Mouse (Mus musculus): Measurements from ENCODE around the gene Atg9a. TPM values are rescaled to one million over a fixed set of nuclear protein-coding genes. Genes with fewer than 3 reads are reported as not detected.

The Atg9a gene
- total and polyA plus RNA-seq, 3 experiments: 7.8 to 26.1 TPM; not detected in 1

DNA sequence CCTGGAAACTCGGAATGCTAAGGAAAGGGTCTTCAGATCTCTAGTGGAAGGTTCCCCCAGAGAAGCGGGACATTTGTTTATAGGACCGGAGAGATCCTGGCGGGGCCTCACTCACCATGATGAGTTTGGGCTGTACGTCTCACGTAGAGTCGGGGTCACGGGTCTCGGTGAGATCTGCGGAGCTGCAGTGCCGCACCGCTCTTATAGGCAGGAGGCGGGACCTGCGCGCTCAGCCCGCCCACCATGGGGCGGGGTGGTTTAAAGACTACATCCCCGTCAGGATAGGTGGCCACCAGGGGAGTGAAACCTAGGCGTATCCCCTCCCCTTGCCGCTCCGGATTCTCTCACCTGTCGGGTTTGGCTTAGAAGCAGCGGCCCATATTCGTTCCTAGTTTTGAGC is 27.1 kb upstream of the Atg9a start (continued):
- TF ChIP-seq NELFE (IDR thresholded peaks at IDR 0.05; ENCODE audit: low read depth, low read length): peak; percentile 100

DNA sequence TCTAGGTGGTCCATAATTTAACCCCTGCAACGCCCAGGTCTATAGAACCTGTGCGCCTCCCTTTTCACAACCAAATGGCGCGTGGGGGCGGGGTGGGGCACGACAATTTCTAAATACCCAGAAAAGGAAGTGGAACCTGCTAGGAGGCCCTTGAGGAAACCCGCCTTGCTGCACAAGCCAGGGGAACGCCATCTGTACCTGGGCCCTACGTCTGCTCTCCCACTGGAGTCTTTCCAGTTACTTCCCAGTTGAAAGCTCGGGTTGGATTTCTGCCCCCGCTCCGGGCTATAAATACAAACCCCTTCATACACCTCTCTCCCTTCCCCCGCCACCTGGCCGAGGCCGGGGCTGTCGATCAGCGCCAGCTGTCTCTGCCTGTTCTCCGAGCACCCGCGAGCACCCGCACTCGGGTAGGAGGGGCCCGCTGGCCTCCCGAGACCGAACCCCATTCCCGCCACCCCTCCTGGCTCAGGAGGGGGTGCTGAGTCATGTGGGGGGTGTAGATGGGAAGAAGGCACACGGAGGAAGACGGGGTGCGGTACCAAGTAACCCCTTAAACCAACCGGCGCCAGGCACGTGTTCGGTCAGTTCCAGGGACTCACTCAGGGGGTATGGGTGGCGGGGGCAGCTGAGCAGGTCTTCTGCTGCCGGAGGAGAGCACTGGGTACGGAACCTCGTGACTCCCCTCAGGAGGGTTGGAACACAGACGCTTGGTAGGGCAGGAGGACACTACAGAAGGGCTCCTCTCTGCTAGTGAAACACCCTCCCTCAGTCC is 26.4 kb upstream of the Atg9a start:
- Histone ChIP-seq H3K9me3 (replicated peaks; ENCODE audit: insufficient read depth, low read length) (no peaks in the 10 kb centered on the region), H3K9ac (ENCODE audit: control insufficient read depth, low read depth, low read length, poor library complexity, severe bottlenecking) (peak overlapping the region; percentile 87), H3K27ac (ENCODE audit: control insufficient read depth, low read depth, low read length) (peak overlapping the region; percentile 83), H3K79me2 (ENCODE audit: control insufficient read depth, insufficient read depth, low read length, poor library complexity) (peaks cover 51% of the 10 kb centered on the region), H3K4me1 (ENCODE audit: control insufficient read depth in 1 of 2, insufficient read depth in 2 of 2, low read length in 2 of 2) (peaks cover 12 to 46% of the 10 kb centered on the region in 2 experiments), H3K4me3 (ENCODE audit: control insufficient read depth in 1 of 2, insufficient read depth in 1 of 2, low read depth in 2 of 2, low read length in 2 of 2) (peak overlapping the region; percentile 81 to 82), H3K27me3 (ENCODE audit: control insufficient read depth in 1 of 2, insufficient read depth in 2 of 2, low read length in 2 of 2) (no peaks in the 10 kb centered on the region), H3K36me3 (ENCODE audit: control insufficient read depth in 1 of 2, insufficient read depth in 2 of 2, low read length in 2 of 2) (peaks cover 15 to 47% of the 10 kb centered on the region in 2 experiments)
- peak; percentile 78 for DNase-seq (ENCODE audit: low read depth, low spot score)
- no peak; the same call in 1 of the 2 replicates for TF ChIP-seq POLR2AphosphoS5 (IDR thresholded peaks at IDR 0.05; ENCODE audit: borderline replicate concordance, low read depth, low read length)
- TF ChIP-seq JUND (IDR thresholded peaks at IDR 0.05; ENCODE audit: low read depth, low read length): no peak
- peak; percentile 87 for TF ChIP-seq MXI1 (IDR thresholded peaks at IDR 0.05; ENCODE audit: low read depth, low read length)
- no peak for TF ChIP-seq USF2 (IDR thresholded peaks at IDR 0.05; ENCODE audit: borderline replicate concordance in 1 of 2, insufficient read depth in 1 of 2, low read depth in 1 of 2, low read length in 2 of 2)
- TF ChIP-seq SIN3A (IDR thresholded peaks at IDR 0.05; ENCODE audit: low read length): peak; percentile 70
- TF ChIP-seq MAX (IDR thresholded peaks at IDR 0.05; ENCODE audit: low read length): peak; percentile 57; the same call in 1 of the 2 replicates
- no peak; the same call in 1 of the 2 replicates for TF ChIP-seq ETS1 (IDR thresholded peaks at IDR 0.05; ENCODE audit: low read depth, low read length)
- TF ChIP-seq CTCF (IDR thresholded peaks at IDR 0.05 in 2 of 3, conservative IDR thresholded peaks at IDR 0.05 in 1 of 3; ENCODE audit: control insufficient read depth in 1 of 3, insufficient read depth in 1 of 3, low read depth in 2 of 3, low read length in 3 of 3, poor library complexity in 1 of 3, severe bottlenecking in 1 of 3): no peak
- no peak for TF ChIP-seq RCOR1 (IDR thresholded peaks at IDR 0.05; ENCODE audit: low read depth, low read length)
- no peak for TF ChIP-seq NRF1 (IDR thresholded peaks at IDR 0.05; ENCODE audit: insufficient read depth, low read depth, low read length, poor library complexity, severe bottlenecking)
- no peak for TF ChIP-seq CHD2 (IDR thresholded peaks at IDR 0.05; ENCODE audit: low read length)
- TF ChIP-seq POLR2AphosphoS2 (IDR thresholded peaks at IDR 0.05; ENCODE audit: low read length): 0 out of 2 replicates have a peak, but pooled peaks have one; percentile 55
- 0 out of 2 replicates have a peak, but pooled peaks have one; percentile 41 for TF ChIP-seq HCFC1 (IDR thresholded peaks at IDR 0.05; ENCODE audit: low read depth, low read length)
- no peak for TF ChIP-seq ZMIZ1 (IDR thresholded peaks at IDR 0.05; ENCODE audit: low read depth, low read length)
- TF ChIP-seq ZC3H11A (IDR thresholded peaks at IDR 0.05; ENCODE audit: low read depth, low read length): no peak
- 0 out of 2 replicates have a peak, but pooled peaks have one; percentile 24 for TF ChIP-seq NELFE (IDR thresholded peaks at IDR 0.05; ENCODE audit: low read depth, low read length)
- TF ChIP-seq TCF12 (IDR thresholded peaks at IDR 0.05; ENCODE audit: low read depth, low read length): no peak
- TF ChIP-seq MYB (IDR thresholded peaks at IDR 0.05; ENCODE audit: low read depth, low read length): no peak
- 0 out of 2 replicates have a peak, but pooled peaks have one; percentile 30 for TF ChIP-seq TBP (IDR thresholded peaks at IDR 0.05; ENCODE audit: low read depth, low read length)
- TF ChIP-seq MEF2A (IDR thresholded peaks at IDR 0.05; ENCODE audit: extremely low read depth, insufficient replicate concordance, low read depth, low read length, poor library complexity, severe bottlenecking): no peak
- no peak for TF ChIP-seq BHLHE40 (IDR thresholded peaks at IDR 0.05; ENCODE audit: borderline replicate concordance, low read depth, low read length)
- no peak for TF ChIP-seq TAL1 (IDR thresholded peaks at IDR 0.05; ENCODE audit: low read length)
- no peak for TF ChIP-seq RAD21 (IDR thresholded peaks at IDR 0.05; ENCODE audit: low read depth, low read length)
- TF ChIP-seq MYC (IDR thresholded peaks at IDR 0.05; ENCODE audit: low read depth, low read length): 0 out of 2 replicates have a peak, but pooled peaks have one; percentile 43
- TF ChIP-seq GATA1 (IDR thresholded peaks at IDR 0.05; ENCODE audit: low read depth, low read length): no peak
- no peak for TF ChIP-seq E2F4 (IDR thresholded peaks at IDR 0.05; ENCODE audit: borderline replicate concordance, low read depth, low read length)
- TF ChIP-seq USF1 (IDR thresholded peaks at IDR 0.05; ENCODE audit: low read depth, low read length): no peak; the same call in 1 of the 2 replicates
- 0 out of 4 replicates have a peak, but pooled peaks of 1 of the 2 experiments have one; percentile 3 for TF ChIP-seq EP300 (IDR thresholded peaks at IDR 0.05; ENCODE audit: low read depth in 1 of 2, low read length in 2 of 2)
- no peak for TF ChIP-seq SMC3 (IDR thresholded peaks at IDR 0.05; ENCODE audit: low read depth, low read length)
- no peak for TF ChIP-seq MAFK (IDR thresholded peaks at IDR 0.05; ENCODE audit: borderline replicate concordance, low read depth, low read length)
- TF ChIP-seq ELF1 (IDR thresholded peaks at IDR 0.05; ENCODE audit: low read depth, low read length): peak; percentile 45; the same call in 1 of the 2 replicates
- TF ChIP-seq MAZ (IDR thresholded peaks at IDR 0.05; ENCODE audit: low read depth, low read length): peak; percentile 44; the same call in 1 of the 2 replicates
- TF ChIP-seq CHD1 (IDR thresholded peaks at IDR 0.05; ENCODE audit: low read depth, low read length): no peak
